Mouse (Mus musculus) hindbrain, postnatal 0 days (tissue): Measurements from ENCODE around the gene Elavl3. TPM values are rescaled to one million over a fixed set of nuclear protein-coding genes. Genes with fewer than 3 reads are reported as not detected.

Experiments
- ATAC-seq: fragments of 200-750 bp; cut with Nextera tagmentation; 2 replicates; pipeline ENCODE4 v1.8.0; 2017; ENCODE audit warnings: mild to moderate bottlenecking, moderate TSS enrichment, moderate library complexity
- DNase-seq: peaks from one replicate; pipeline ENCODE4 v3.0.0-alpha.2; 2015; ENCODE audit warnings: low spot score
- H3K27ac ChIP-seq: fragments of 300-500 bp; sonication (generic); 2 replicates; pipeline ENCODE4 v1.5.1; 2014; ENCODE audit warnings: mild to moderate bottlenecking
- H3K27me3 ChIP-seq: fragments of 300-500 bp; sonication (generic); 2 replicates; pipeline ENCODE4 v1.6.1; 2014; ENCODE audit warnings: low read length, mixed read lengths; ENCODE audit not compliant: insufficient read depth
- H3K36me3 ChIP-seq: fragments of 300-500 bp; sonication (generic); 2 replicates; pipeline ENCODE4 v1.6.1; 2014; ENCODE audit warnings: low read length, mixed read lengths; ENCODE audit not compliant: insufficient read depth
- H3K4me1 ChIP-seq: fragments of 300-500 bp; sonication (generic); 2 replicates; pipeline ENCODE4 v1.6.1; 2014; ENCODE audit warnings: antibody characterized with exemption, low read length, mixed read lengths; ENCODE audit not compliant: insufficient read depth
- H3K4me2 ChIP-seq: fragments of 300-500 bp; sonication (generic); 2 replicates; pipeline ENCODE4 v1.6.1; 2014; ENCODE audit warnings: low read depth, mild to moderate bottlenecking, low read length, moderate library complexity, mixed read lengths
- H3K4me3 ChIP-seq: fragments of 300-500 bp; sonication (generic); 2 replicates; pipeline ENCODE4 v1.5.1; 2014; ENCODE audit warnings: low read length
- H3K9ac ChIP-seq: fragments of 300-500 bp; sonication (generic); replicated peaks from 2 replicates; pipeline ENCODE4 v1.6.1; 2014; ENCODE audit warnings: mild to moderate bottlenecking, low read length, moderate library complexity, mixed read lengths
- H3K9me3 ChIP-seq: fragments of 300-500 bp; sonication (generic); 2 replicates; pipeline ENCODE4 v1.6.1; 2016; ENCODE audit warnings: low read length, mixed read lengths
- CTCF ChIP-seq: IDR thresholded peaks from 2 replicates; pipeline ENCODE4 v1.5.1; 2016; ENCODE audit warnings: antibody characterized with exemption, control low read depth, low read depth
- WGBS: fragments of 180-500 bp; shearing (Covaris S2); extraction: QIAGEN DNeasy Blood & Tissue Kit; methylation state at CpG from one replicate; pipeline ENCODE4 v1.1.7; 2014; 5-methylcytosine and 5-hydroxymethylcytosine counted together
- polyA plus RNA-seq: library from polyadenylated mRNA; unstranded; fragments of >200 nt; fragmentation: Nextera tagmentation; extraction: Ambion mirVana; gene quantifications from 2 replicates; pipeline ENCODE4 v1.2.1, GENCODE M21; 2015
- total RNA-seq: library from RNA; depleted of rRNA; stranded (reverse); fragments of >200 nt; gene quantifications from 2 replicates; pipeline ENCODE4 v1.2.3, GENCODE M21; 2014

Gene Elavl3
- total and polyA plus RNA-seq, 2 experiments from 2014 or later: 71.7 to 204 TPM

DNA sequence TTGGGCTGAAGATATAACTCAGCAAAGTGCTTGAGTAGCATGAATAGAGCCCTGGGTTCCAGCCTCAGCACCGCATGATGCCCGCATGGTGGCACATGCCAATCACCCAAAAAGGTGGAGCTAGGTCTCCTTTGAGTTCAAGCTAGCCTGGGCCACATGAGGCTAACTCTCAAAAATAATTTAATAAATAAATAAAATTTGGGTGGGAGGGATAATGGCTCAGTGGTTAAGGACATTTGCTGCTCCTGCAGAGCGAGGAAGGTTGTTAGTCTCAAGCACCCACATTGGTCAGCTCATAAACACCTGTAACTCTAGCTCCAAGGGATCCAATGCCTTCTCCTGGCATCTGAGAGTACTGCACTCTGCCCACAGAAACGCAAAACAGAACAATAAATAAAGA, 50.2 kb downstream of the Elavl3 start:
- Histone ChIP-seq H3K36me3 (peaks cover 18% of the 10 kb centered on the region), H3K27me3 (no peaks in the 10 kb centered on the region), H3K4me3 (no peak overlapping the region), H3K4me1 (peaks cover 11% of the 10 kb centered on the region), H3K4me2 (peak overlapping the region; percentile 63), H3K27ac (peak overlapping the region; percentile 58; the same call in 1 of the 2 replicates), H3K9ac (no peak overlapping the region), H3K9me3 (no peaks in the 10 kb centered on the region)
- no peak for ATAC-seq
- peak; percentile 40 for TF ChIP-seq CTCF
- DNase-seq: no peak
- WGBS: 83% methylated on average over 4 of the region's 4 CpGs

DNA sequence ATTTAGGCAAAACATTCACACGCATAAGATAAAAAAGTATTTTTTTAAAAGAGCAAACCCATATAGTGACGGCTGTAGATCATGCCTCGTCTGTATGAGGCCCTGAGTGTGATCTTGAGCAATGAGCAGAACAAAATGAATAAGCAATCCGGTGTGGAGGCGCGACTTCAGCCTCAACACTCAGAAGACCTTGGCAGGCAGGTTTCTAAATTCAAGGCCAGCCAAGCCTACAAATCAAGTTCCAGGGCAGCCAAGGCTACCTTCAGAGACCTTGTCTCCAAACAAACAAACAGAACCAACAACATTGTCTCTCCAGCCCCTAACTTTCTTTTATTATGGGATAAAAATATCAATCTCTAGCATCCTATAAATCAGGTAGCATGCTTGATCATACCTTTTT, 51.5 kb downstream of the Elavl3 start:
- H3K36me3 ChIP-seq: 0 out of 2 replicates have a peak, but pooled peaks cover 6% of the 10 kb centered on the region
- H3K27ac ChIP-seq: no peak overlapping the region
- TF ChIP-seq CTCF: no peak
- H3K27me3 ChIP-seq: no peaks in the 10 kb centered on the region
- no peak overlapping the region for H3K9ac ChIP-seq
- H3K4me1 ChIP-seq: peaks cover 11% of the 10 kb centered on the region
- WGBS: 94% methylated on average over 6 of the region's 6 CpGs
- no peak for ATAC-seq
- H3K9me3 ChIP-seq: no peaks in the 10 kb centered on the region
- no peak overlapping the region for H3K4me3 ChIP-seq
- H3K4me2 ChIP-seq: no peak overlapping the region
- no peak for DNase-seq

DNA sequence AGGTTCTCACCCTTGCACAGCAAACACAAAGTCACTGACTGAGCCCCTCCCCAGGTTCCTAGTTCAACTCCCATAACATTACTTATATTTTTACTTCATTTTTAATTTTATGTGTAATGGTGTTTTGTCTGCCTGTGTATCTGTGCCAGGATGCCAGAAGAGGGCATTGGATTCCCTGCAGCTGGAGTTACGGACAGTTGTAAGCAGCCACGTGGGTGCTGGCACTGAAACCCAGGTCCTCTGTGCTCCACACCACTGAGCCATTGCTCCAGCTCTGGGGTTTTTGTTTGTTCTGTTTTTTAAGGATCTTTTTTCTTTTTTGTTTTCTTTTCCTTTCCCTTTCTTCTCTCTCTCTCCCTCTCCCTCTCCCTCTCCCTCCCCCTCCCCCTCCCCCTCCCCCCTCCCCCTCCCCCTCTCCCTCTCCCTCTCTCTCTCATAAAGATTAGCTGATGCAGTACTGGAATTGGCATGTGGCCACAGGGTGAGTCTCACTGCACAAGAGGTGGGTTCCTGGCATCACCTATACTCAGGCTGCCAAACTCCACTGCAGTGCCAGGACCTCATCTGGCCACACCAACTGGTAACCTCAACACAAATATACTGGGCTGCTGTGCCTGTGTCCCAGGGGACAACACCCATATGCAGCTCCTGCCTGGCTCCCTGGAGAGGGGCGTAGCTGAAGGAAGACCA, 55.5 kb downstream of the Elavl3 start:
- Histone ChIP-seq H3K4me3 (no peak overlapping the region), H3K27me3 (0 out of 2 replicates have a peak, but pooled peaks cover 1% of the 10 kb centered on the region), H3K4me2 (no peak overlapping the region), H3K27ac (no peak overlapping the region), H3K9ac (no peak overlapping the region), H3K36me3 (no peaks in the 10 kb centered on the region), H3K9me3 (no peaks in the 10 kb centered on the region), H3K4me1 (no peaks in the 10 kb centered on the region)
- TF ChIP-seq CTCF: no peak
- DNase-seq (no peak), ATAC-seq (no peak)
- 82% methylated on average over 3 of the region's 3 CpGs for WGBS

DNA sequence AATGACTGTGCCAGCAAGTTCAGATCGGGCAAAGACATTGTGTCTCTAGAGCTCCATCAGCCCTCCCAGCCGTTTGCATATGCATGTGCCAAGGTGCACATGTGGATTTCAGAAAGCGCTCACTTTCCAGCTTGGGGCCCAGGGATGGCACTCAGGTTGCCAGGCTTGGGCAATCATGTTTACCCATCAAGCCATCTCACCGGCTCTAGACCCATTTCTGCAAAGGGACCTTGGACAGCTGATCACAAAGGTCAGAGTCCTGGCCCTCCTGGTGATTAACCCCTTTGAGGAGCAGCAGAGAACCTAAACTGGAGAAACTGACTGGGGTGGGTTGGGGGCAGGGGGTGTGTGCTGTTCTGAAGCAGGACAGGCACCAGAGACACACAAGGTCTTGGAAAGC, 59.6 kb downstream of the Elavl3 start:
- no peak for TF ChIP-seq CTCF
- Histone ChIP-seq H3K4me2 (no peak overlapping the region), H3K9ac (no peak overlapping the region), H3K9me3 (no peaks in the 10 kb centered on the region), H3K36me3 (no peaks in the 10 kb centered on the region), H3K4me3 (no peak overlapping the region), H3K27me3 (peaks cover 27% of the 10 kb centered on the region), H3K27ac (no peak overlapping the region), H3K4me1 (peaks cover 16% of the 10 kb centered on the region)
- DNase-seq: no peak
- 81% methylated on average over 4 of the region's 4 CpGs for WGBS
- no peak for ATAC-seq

DNA sequence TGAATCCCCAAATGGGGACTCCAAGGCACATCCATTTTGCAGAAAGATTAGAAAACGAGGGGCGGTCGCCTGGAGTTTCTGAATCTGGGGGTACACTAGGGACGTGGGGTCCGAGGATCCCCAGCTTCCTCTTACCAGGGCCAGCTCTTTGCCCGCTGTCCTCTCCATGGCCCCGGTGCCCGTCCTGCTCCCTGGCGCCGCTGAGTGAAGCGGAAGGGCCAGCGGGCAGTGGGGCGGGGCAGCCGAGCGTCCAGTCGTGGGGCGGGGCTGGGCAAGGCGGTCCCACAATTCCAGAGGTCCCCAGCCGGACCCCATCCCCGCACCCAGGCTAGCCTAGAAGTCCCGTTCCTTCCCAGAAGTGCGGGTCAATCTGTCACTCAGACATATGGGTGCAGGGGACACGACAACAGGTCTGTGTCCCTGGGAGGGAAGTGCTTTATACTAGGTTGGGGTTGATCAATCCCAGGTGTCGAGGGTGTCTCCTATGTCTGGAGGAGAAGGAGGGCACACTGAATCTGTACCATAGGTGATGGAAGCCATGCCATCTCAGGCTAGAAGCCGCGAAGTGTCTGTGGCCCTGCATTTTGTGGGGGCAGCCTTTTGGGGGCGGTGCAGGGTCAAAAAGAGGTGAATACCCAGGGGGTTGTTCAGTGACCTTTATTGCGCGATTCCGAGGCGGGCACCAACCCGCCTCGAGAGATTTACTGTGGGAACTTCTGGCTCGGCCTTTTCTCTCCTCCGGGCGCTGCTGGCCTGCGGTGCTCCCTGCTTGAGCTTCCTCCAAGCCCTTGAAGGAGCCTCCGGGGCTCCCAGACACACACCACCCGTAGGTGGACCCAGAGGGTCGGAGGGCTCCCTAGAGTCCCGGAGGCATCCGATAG, 62.4 kb downstream of the Elavl3 start, which contains the start of gene Rgl3:
Gene Rgl3 (minus strand): TSS at position 217 of the 881 bp plus-strand sequence.
- 4% methylated on average over 41 of the region's 42 CpGs for WGBS
- H3K36me3 ChIP-seq: no peaks in the 10 kb centered on the region
- H3K4me1 ChIP-seq: peaks cover 16% of the 10 kb centered on the region
- peak within 1 kb of the TSS; percentile 73 for H3K4me2 ChIP-seq
- ATAC-seq (peak; percentile 43; the same call in 1 of the 2 replicates), DNase-seq (no peak)
- no peaks in the 10 kb centered on the region for H3K9me3 ChIP-seq
- peak within 1 kb of the TSS; percentile 41 for H3K4me3 ChIP-seq
- peak within 1 kb of the TSS; percentile 45 for H3K9ac ChIP-seq
- TF ChIP-seq CTCF: peak; percentile 18; the same call in 1 of the 2 replicates
- H3K27ac ChIP-seq: no peak within 1 kb of the TSS
- H3K27me3 ChIP-seq: peaks cover 27% of the 10 kb centered on the region

DNA sequence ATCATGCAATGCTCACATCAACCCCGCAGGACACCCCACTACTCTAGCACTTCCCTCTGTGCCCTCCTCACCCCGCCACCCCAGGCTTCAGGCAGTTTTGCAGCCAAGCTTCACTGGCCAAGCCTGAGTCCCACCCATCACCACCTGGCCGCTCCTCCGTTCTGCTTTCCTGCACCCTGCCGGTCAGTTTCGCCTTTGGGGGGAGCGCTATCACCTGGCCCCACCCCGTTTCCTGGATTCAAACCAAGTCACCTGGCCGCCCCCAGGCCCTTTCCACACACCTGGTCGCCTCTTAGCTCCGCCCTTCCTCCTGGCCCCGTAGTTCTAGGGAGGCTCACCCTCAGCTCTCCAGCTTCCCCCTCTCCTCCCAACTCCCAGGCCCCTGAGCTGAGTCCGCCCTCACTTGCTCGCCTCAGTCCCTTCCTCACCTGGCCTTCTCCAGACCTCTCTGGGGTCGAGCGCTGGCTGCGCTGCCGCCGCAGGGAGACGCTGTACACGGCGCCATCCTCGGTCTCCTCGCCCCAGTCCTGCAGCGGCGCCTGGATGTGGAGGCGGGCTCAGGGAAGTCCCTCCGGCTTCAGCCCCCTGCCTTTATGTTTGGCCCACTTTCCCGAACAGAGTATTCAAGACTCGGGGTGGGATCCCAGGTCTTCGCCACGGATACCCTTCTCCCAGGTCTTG, 63.3 kb downstream of the Elavl3 start:
- peak overlapping the region; percentile 41 for H3K4me3 ChIP-seq
- peaks cover 27% of the 10 kb centered on the region for H3K27me3 ChIP-seq
- H3K9me3 ChIP-seq: no peaks in the 10 kb centered on the region
- no peaks in the 10 kb centered on the region for H3K36me3 ChIP-seq
- no peak for DNase-seq
- H3K4me2 ChIP-seq: peak overlapping the region; percentile 73
- peak; percentile 34; the same call in 1 of the 2 replicates for TF ChIP-seq CTCF
- ATAC-seq: peak; percentile 30; the same call in 1 of the 2 replicates
- H3K9ac ChIP-seq: peak overlapping the region; percentile 45
- no peak overlapping the region for H3K27ac ChIP-seq
- peaks cover 16% of the 10 kb centered on the region for H3K4me1 ChIP-seq
- under 1% methylated on average over 32 of the region's 32 CpGs for WGBS
